Mouse (Mus musculus): ENCODE data around the gene Lysmd4.

DNA sequence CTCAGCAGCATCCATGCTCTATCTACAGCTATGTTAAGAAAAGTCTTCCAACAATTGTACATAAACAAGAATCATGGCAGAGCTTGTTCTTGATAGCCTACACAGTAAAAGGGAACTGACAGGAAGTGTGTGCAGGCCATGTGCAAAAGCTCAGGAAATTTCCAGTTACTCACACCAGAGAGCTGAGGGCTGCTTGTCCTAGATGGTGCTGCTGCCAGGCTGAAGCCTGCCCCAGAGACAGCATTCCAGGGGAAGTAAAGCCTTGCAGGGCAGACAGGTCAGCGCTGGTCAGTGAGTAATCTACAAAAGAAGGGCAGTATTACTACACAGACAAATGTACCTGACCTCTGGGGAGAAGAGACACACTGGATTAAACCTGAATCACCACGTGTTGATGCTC, 14.0 kb downstream of the Lysmd4 start:
- TF ChIP-seq CTCF (IDR thresholded peaks at IDR 0.05; ENCODE audit: insufficient read depth, low read depth, low read length) (no peak), POLR2A (IDR thresholded peaks at IDR 0.05; ENCODE audit: insufficient read depth, low read depth, low read length) (no peak)
